Mouse (Mus musculus) lung, embryonic 15.5 days (tissue): ENCODE measurements around the gene Zfp382. TPM values are rescaled to one million over a fixed set of nuclear protein-coding genes. Genes with fewer than 3 reads are reported as not detected.
"Not testable (repeated sequence)": the region's sequence is repeated elsewhere in the genome, so short reads cannot be mapped to it uniquely, and the experiment has no call there.

Source experiments
- ATAC-seq: fragments of 200-750 bp; cut with Nextera tagmentation; 2 replicates; pipeline ENCODE4 v1.8.0; 2017; ENCODE audit warnings: moderate number of reproducible peaks, borderline replicate concordance; ENCODE audit not compliant: low FRiP score, low TSS enrichment; ENCODE audit errors: extremely low read depth
- H3K27ac ChIP-seq: fragments of 300-500 bp; sonication (generic); 2 replicates; pipeline ENCODE4 v1.5.1; 2015; ENCODE audit warnings: moderate library complexity, mild to moderate bottlenecking, inconsistent platforms
- H3K27me3 ChIP-seq: fragments of 300-500 bp; sonication (generic); 2 replicates; pipeline ENCODE4 v1.6.1; 2015; ENCODE audit warnings: inconsistent platforms
- H3K36me3 ChIP-seq: fragments of 300-500 bp; sonication (generic); 2 replicates; pipeline ENCODE4 v1.6.1; 2015; ENCODE audit warnings: inconsistent platforms
- H3K4me1 ChIP-seq: fragments of 300-500 bp; sonication (generic); 2 replicates; pipeline ENCODE4 v1.6.1; 2015; ENCODE audit warnings: inconsistent platforms
- H3K4me2 ChIP-seq: fragments of 300-500 bp; sonication (generic); 2 replicates; pipeline ENCODE4 v1.6.1; 2015; ENCODE audit warnings: inconsistent platforms, mild to moderate bottlenecking, moderate library complexity
- H3K4me3 ChIP-seq: fragments of 300-500 bp; sonication (generic); 2 replicates; pipeline ENCODE4 v1.5.1; 2015; ENCODE audit warnings: mild to moderate bottlenecking, inconsistent platforms
- H3K9ac ChIP-seq: fragments of 300-500 bp; sonication (generic); 2 replicates; pipeline ENCODE4 v1.6.1; 2015; ENCODE audit warnings: inconsistent platforms
- H3K9me3 ChIP-seq: fragments of 300-500 bp; sonication (generic); 2 replicates; pipeline ENCODE4 v1.6.1; 2016; ENCODE audit warnings: inconsistent platforms
- WGBS: fragments of 180-500 bp; shearing (Covaris S2); methylation state at CpG from one replicate; pipeline ENCODE4 v1.1.7; 2015; 5-methylcytosine and 5-hydroxymethylcytosine counted together
- polyA plus RNA-seq: library from polyadenylated mRNA; unstranded; fragments of >200 nt; fragmentation: Nextera tagmentation; extraction: Ambion mirVana; gene quantifications from 2 replicates; pipeline ENCODE4 v1.2.1, GENCODE M21; 2015

Zfp382 gene
- polyA plus RNA-seq, 1 experiment from 2014 or later = 13.5 TPM

- no peak overlapping the region for H3K4me3 ChIP-seq
- no peak overlapping the region for H3K9ac ChIP-seq
- H3K36me3 ChIP-seq = peaks cover 71% of the 10 kb centered on the region
- H3K4me2 ChIP-seq = no peak overlapping the region
- no peaks in the 10 kb centered on the region for H3K27me3 ChIP-seq
- no peak for ATAC-seq
- H3K4me1 ChIP-seq = no peaks in the 10 kb centered on the region
- WGBS = 91% methylated on average over 3 of the region's 3 CpGs
- peaks cover 57% of the 10 kb centered on the region for H3K9me3 ChIP-seq
- H3K27ac ChIP-seq = no peak overlapping the region
Observed at GRCm38 (mm10) chr7:30155507-30155906, 33.8 kb downstream of the Zfp382 start.

DNA sequence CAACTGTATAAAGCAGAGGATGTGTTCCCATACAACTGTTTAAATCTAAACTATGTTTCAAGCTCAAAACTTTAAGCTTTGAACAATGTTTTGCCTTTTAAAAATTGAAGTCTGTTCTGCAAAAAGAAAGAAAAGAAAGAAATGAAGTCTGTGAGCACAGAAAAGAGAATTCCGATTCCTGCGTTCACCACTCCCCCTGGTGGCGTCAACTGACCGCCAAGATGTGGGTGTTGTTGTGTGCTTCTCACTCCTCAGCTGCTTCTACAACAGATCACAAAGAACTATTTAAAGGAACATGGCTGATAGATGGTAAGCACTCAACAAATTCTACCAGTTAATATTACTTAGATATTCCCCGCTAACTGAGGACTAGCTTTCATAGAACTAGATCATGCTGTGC is 41.4 kb downstream of the Zfp382 start:
- Histone ChIP-seq H3K36me3 (peaks cover 84% of the 10 kb centered on the region), H3K4me2 (no peak overlapping the region), H3K4me3 (no peak overlapping the region), H3K9ac (no peak overlapping the region), H3K4me1 (peaks cover 10% of the 10 kb centered on the region), H3K27ac (no peak overlapping the region), H3K27me3 (no peaks in the 10 kb centered on the region), H3K9me3 (peaks cover 54% of the 10 kb centered on the region)
- ATAC-seq = no peak
- 97% methylated on average over 5 of the region's 5 CpGs for WGBS

- 97% methylated on average over 2 of the region's 2 CpGs for WGBS
- Histone ChIP-seq H3K27ac (no peak overlapping the region), H3K9ac (no peak overlapping the region), H3K27me3 (no peaks in the 10 kb centered on the region), H3K4me3 (no peak overlapping the region), H3K4me1 (peaks cover 13% of the 10 kb centered on the region), H3K4me2 (no peak overlapping the region), H3K36me3 (peaks cover 67% of the 10 kb centered on the region), H3K9me3 (peaks cover 42% of the 10 kb centered on the region)
- ATAC-seq = no peak
Observed at GRCm38 (mm10) chr7:30164745-30165144, 43.0 kb downstream of the Zfp382 start.

DNA sequence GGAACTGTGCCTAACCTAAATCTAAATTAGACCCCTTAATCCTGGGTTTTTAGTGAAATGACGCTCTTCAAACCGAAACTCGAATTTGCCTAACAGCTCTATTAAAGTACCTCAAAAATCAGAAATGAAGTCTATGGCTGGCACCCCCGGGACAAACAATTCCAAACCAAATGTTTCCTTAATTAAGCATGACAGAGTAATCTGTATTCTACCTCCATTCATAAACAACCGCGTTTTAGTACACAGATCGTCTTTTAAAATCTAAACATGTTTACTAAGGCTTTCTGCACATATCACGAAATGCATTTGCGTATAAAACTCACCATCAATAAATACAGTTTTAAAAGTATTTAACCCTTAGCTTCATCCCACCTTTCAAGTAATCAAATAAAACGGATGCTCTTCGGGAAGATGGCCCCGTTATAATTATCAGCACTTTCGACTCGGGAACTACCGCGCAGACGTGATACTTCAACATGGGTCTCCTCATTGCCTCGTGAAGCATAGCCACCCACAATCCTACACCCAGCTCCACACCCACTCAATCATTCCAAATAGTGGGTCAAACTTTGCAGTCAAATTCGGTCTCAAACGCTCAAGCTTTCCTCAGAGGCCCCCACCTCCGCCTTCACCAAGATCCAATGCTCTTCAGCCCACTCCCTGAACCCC is 47.3 kb downstream of the Zfp382 start:
- Histone ChIP-seq H3K9ac (peak overlapping the region; percentile 89), H3K27ac (peak overlapping the region; percentile 87), H3K9me3 (peaks cover 8% of the 10 kb centered on the region; the same call in 1 of the 2 replicates), H3K4me2 (peak overlapping the region; percentile 78), H3K4me1 (peaks cover 22% of the 10 kb centered on the region), H3K36me3 (peaks cover 26% of the 10 kb centered on the region), H3K27me3 (no peaks in the 10 kb centered on the region), H3K4me3 (peak overlapping the region; percentile 80)
- peak; percentile 24; the same call in 1 of the 2 replicates for ATAC-seq
- WGBS = under 1% methylated on average over 21 of the region's 21 CpGs

DNA sequence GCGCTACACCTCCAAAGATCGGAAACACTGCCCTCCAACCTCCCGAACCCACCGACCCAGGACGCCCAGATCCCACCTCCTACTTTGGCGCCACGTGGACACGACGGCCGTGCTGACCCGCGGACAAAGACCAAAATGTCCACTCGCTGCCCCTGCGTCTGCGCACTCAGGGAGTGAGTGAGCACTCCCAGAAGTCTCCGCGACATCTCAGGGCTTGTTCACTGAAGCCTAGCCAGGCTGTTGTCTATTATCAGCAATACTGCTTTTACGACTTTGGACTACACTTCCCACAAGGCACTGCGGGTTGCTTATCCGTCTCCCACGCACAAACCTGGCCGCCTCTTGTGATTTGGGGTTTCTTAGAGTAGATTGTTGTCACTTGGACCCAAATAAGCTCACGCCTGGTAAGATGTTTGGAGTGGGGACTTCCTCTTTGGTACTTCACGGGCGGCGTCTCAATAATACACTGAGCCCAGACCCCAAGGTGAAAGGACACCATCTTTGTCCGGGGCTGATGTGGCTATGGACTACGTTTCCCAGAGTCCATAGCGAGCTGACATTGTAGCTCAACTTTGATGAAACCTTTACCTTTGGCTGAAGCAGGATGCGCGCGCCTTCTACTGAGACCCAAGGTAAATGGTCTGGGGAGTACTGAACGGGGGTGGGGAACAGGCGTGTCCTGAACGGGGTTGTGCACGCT is 48.0 kb downstream of the Zfp382 start, which contains the start of gene Zfp146:
Zfp146 (minus strand) TSS at position 168 of the 700 bp plus-strand sequence.
- H3K36me3 ChIP-seq = peaks cover 22% of the 10 kb centered on the region
- H3K27ac ChIP-seq = peak within 1 kb of the TSS; percentile 87
- peak within 1 kb of the TSS; percentile 89 for H3K9ac ChIP-seq
- ATAC-seq = peak; percentile 98
- H3K27me3 ChIP-seq = no peaks in the 10 kb centered on the region
- WGBS = under 1% methylated on average over 36 of the region's 36 CpGs
- H3K4me2 ChIP-seq = peak within 1 kb of the TSS; percentile 78
- peak within 1 kb of the TSS; percentile 80 for H3K4me3 ChIP-seq
- H3K4me1 ChIP-seq = peaks cover 22% of the 10 kb centered on the region
- peaks cover 5% of the 10 kb centered on the region; the same call in 1 of the 2 replicates for H3K9me3 ChIP-seq

GRCm38 (mm10) chr7:30170283-30170951 is 48.7 kb downstream of the Zfp382 start:
- Histone ChIP-seq H3K9me3 (no peaks in the 10 kb centered on the region), H3K36me3 (peaks cover 15% of the 10 kb centered on the region), H3K27ac (peak overlapping the region; percentile 87), H3K4me2 (peak overlapping the region; percentile 78), H3K27me3 (no peaks in the 10 kb centered on the region), H3K4me1 (peaks cover 22% of the 10 kb centered on the region), H3K4me3 (peak overlapping the region; percentile 80), H3K9ac (peak overlapping the region; percentile 89)
- 19% methylated on average over 11 of the region's 11 CpGs for WGBS
- ATAC-seq = peak; percentile 29

- H3K9me3 ChIP-seq = no peaks in the 10 kb centered on the region
- no peaks in the 10 kb centered on the region for H3K27me3 ChIP-seq
- H3K4me3 ChIP-seq = no peak overlapping the region
- H3K4me2 ChIP-seq = no peak overlapping the region
- ATAC-seq = no peak
- H3K36me3 ChIP-seq = peaks cover 11% of the 10 kb centered on the region
- H3K9ac ChIP-seq = no peak overlapping the region
- WGBS = 77% methylated on average over 12 of the region's 12 CpGs
- H3K4me1 ChIP-seq = no peaks in the 10 kb centered on the region
- no peak overlapping the region for H3K27ac ChIP-seq
Observed at GRCm38 (mm10) chr7:30176474-30176873, 54.7 kb downstream of the Zfp382 start.

DNA sequence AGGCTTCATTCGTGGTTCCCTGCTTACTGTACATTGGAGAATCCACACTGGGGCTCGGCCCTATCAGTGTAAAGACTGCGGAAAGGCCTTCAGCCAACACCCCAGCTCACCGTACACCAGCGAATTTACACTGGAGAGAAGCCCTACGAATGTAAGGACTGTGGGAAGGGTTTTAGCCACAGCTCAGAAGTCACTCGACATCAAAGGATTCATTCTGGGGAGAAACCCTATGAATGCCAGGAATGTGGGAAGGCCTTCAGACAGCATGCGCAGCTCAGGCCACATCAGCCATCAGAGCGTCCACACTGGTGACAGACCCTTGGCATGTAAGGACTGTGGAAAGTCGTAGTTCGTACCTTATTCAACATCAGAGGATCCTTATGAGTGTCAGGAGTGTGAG is 56.5 kb downstream of the Zfp382 start:
- ATAC-seq = no peak

GRCm38 (mm10) chr7:30181308-30181707 is 59.6 kb downstream of the Zfp382 start:
- Histone ChIP-seq H3K27ac (no peak overlapping the region), H3K9ac (no peak overlapping the region), H3K27me3 (no peaks in the 10 kb centered on the region), H3K4me1 (peaks cover 10% of the 10 kb centered on the region), H3K9me3 (no peaks in the 10 kb centered on the region), H3K4me3 (no peak overlapping the region), H3K4me2 (no peak overlapping the region), H3K36me3 (peaks cover 15% of the 10 kb centered on the region)
- ATAC-seq = peak; percentile 29; the same call in 1 of the 2 replicates
- WGBS = under 1% methylated on average over 4 of the region's 4 CpGs

More for the DNA sequence above, 56.5 kb downstream of the Zfp382 start:
- H3K4me2 ChIP-seq = no peak overlapping the region
- no peak overlapping the region for H3K4me3 ChIP-seq
- 69% methylated on average over 11 of the region's 11 CpGs for WGBS
- peaks cover 11% of the 10 kb centered on the region for H3K36me3 ChIP-seq
- no peak overlapping the region for H3K9ac ChIP-seq
- H3K4me1 ChIP-seq = no peaks in the 10 kb centered on the region
- no peak overlapping the region for H3K27ac ChIP-seq
- H3K27me3 ChIP-seq = no peaks in the 10 kb centered on the region
- H3K9me3 ChIP-seq = no peaks in the 10 kb centered on the region

- peaks cover 21% of the 10 kb centered on the region for H3K36me3 ChIP-seq
- H3K4me2 ChIP-seq, H3K9me3 ChIP-seq, H3K27ac ChIP-seq, H3K27me3 ChIP-seq, H3K4me1 ChIP-seq, H3K9ac ChIP-seq, ATAC-seq, H3K4me3 ChIP-seq: not testable (repeated sequence)
- WGBS = 92% methylated on average over 10 of the region's 10 CpGs
Observed at GRCm38 (mm10) chr7:30181929-30182328, 60.2 kb downstream of the Zfp382 start.

- H3K4me3 ChIP-seq, H3K4me2 ChIP-seq: not testable (repeated sequence)
Observed at GRCm38 (mm10) chr7:30183189-30183588, 61.4 kb downstream of the Zfp382 start.

More at GRCm38 (mm10) chr7:30183189-30183588, 61.4 kb downstream of the Zfp382 start:
- peaks cover 27% of the 10 kb centered on the region for H3K36me3 ChIP-seq
- H3K4me1 ChIP-seq, H3K27me3 ChIP-seq, H3K27ac ChIP-seq, H3K9me3 ChIP-seq, ATAC-seq, H3K9ac ChIP-seq: not testable (repeated sequence)
- 75% methylated on average over 7 of the region's 7 CpGs for WGBS
